Mouse (Mus musculus) neural tube, embryonic 13.5 days (tissue): Measurements from ENCODE around the gene Zscan29. TPM values are rescaled to one million over a fixed set of nuclear protein-coding genes. Genes with fewer than 3 reads are reported as not detected.
"Not testable (repeated sequence)": the region's sequence is repeated elsewhere in the genome, so short reads cannot be mapped to it uniquely, and the experiment has no call there.

ENCODE experiments used
- ATAC-seq: fragments of 200-750 bp; cut with Nextera tagmentation; 2 replicates; pipeline ENCODE4 v1.8.0; 2017; ENCODE audit warnings: low read depth, mild to moderate bottlenecking, moderate TSS enrichment, moderate library complexity
- H3K27ac ChIP-seq: fragments of 300-500 bp; sonication (generic); replicated peaks from 2 replicates; pipeline ENCODE4 v1.5.1; 2015; ENCODE audit warnings: moderate library complexity, mild to moderate bottlenecking, inconsistent platforms
- H3K27me3 ChIP-seq: fragments of 300-500 bp; sonication (generic); 2 replicates; pipeline ENCODE4 v1.6.1; 2015; ENCODE audit warnings: mild to moderate bottlenecking, inconsistent platforms
- H3K36me3 ChIP-seq: fragments of 300-500 bp; sonication (generic); 2 replicates; pipeline ENCODE4 v1.6.1; 2015; ENCODE audit warnings: mild to moderate bottlenecking, inconsistent platforms
- H3K4me1 ChIP-seq: fragments of 300-500 bp; sonication (generic); replicated peaks from 2 replicates; pipeline ENCODE4 v1.6.1; 2015; ENCODE audit warnings: inconsistent platforms
- H3K4me2 ChIP-seq: fragments of 300-500 bp; sonication (generic); 2 replicates; pipeline ENCODE4 v1.6.1; 2015; ENCODE audit warnings: inconsistent platforms, mild to moderate bottlenecking, moderate library complexity
- H3K4me3 ChIP-seq: fragments of 300-500 bp; sonication (generic); 2 replicates; pipeline ENCODE4 v1.5.1; 2015; ENCODE audit warnings: mild to moderate bottlenecking, inconsistent platforms
- H3K9ac ChIP-seq: fragments of 300-500 bp; sonication (generic); 2 replicates; pipeline ENCODE4 v1.6.1; 2015; ENCODE audit warnings: moderate library complexity, mild to moderate bottlenecking, inconsistent platforms
- H3K9me3 ChIP-seq: fragments of 300-500 bp; sonication (generic); 2 replicates; pipeline ENCODE4 v1.6.1; 2016; ENCODE audit warnings: inconsistent platforms
- WGBS: fragments of 180-500 bp; shearing (Covaris S2); methylation state at CpG from one replicate; pipeline ENCODE4 v1.1.7; 2015; 5-methylcytosine and 5-hydroxymethylcytosine counted together
- polyA plus RNA-seq: library from polyadenylated mRNA; unstranded; fragments of >200 nt; fragmentation: Nextera tagmentation; extraction: Ambion mirVana; gene quantifications from 2 replicates; pipeline ENCODE4 v1.2.1, GENCODE M21; 2015

The Zscan29 gene
- polyA plus RNA-seq, 1 experiment from 2014 or later: 8.4 TPM

- no peaks in the 10 kb centered on the region for H3K36me3 ChIP-seq
- H3K9ac ChIP-seq: no peak overlapping the region
- no peak for ATAC-seq
- no peaks in the 10 kb centered on the region for H3K4me1 ChIP-seq
- no peak overlapping the region for H3K27ac ChIP-seq
- no peak overlapping the region for H3K4me3 ChIP-seq
- no peaks in the 10 kb centered on the region for H3K9me3 ChIP-seq
- H3K4me2 ChIP-seq: no peak overlapping the region
- no peaks in the 10 kb centered on the region for H3K27me3 ChIP-seq
- 91% methylated on average over 1 of the region's 1 CpGs for WGBS
Observed at GRCm38 (mm10) chr2:121127536-121127935, 43.4 kb downstream of the Zscan29 start.

GRCm38 (mm10) chr2:121126302-121126701 lies 44.6 kb downstream of the Zscan29 start:
- 93% methylated on average over 5 of the region's 5 CpGs for WGBS
- ATAC-seq: not testable (repeated sequence)

GRCm38 (mm10) chr2:121119260-121119659 lies 51.7 kb downstream of the Zscan29 start:
- Histone ChIP-seq H3K4me1 (no peaks in the 10 kb centered on the region), H3K9me3 (no peaks in the 10 kb centered on the region), H3K36me3 (no peaks in the 10 kb centered on the region), H3K4me2 (no peak overlapping the region), H3K4me3 (no peak overlapping the region), H3K27ac (no peak overlapping the region), H3K27me3 (no peaks in the 10 kb centered on the region), H3K9ac (no peak overlapping the region)
- no peak for ATAC-seq
- WGBS: 93% methylated on average over 3 of the region's 3 CpGs

More at GRCm38 (mm10) chr2:121126302-121126701, 44.6 kb downstream of the Zscan29 start:
- not testable (repeated sequence) for H3K27me3 ChIP-seq, H3K4me3 ChIP-seq, H3K27ac ChIP-seq, H3K4me1 ChIP-seq, H3K36me3 ChIP-seq, H3K9ac ChIP-seq, H3K4me2 ChIP-seq, H3K9me3 ChIP-seq

GRCm38 (mm10) chr2:121115418-121115817 lies 55.5 kb downstream of the Zscan29 start:
- H3K27me3 ChIP-seq: no peaks in the 10 kb centered on the region
- H3K9me3 ChIP-seq: no peaks in the 10 kb centered on the region
- no peak for ATAC-seq
- no peaks in the 10 kb centered on the region for H3K36me3 ChIP-seq
- H3K9ac ChIP-seq: no peak overlapping the region
- no peak overlapping the region for H3K27ac ChIP-seq
- 96% methylated on average over 2 of the region's 2 CpGs for WGBS
- no peak overlapping the region for H3K4me3 ChIP-seq
- H3K4me2 ChIP-seq: no peak overlapping the region
- no peaks in the 10 kb centered on the region for H3K4me1 ChIP-seq

- no peak within 1 kb of the TSS for H3K4me3 ChIP-seq
Observed at GRCm38 (mm10) chr2:121109695-121110094, 61.2 kb downstream of the Zscan29 start, which contains the start of gene Tgm7. Tgm7 (minus strand) TSS chr2:121109795.

More at GRCm38 (mm10) chr2:121109695-121110094, 61.2 kb downstream of the Zscan29 start, which contains the start of gene Tgm7:
- WGBS: 84% methylated on average over 4 of the region's 4 CpGs
- Histone ChIP-seq H3K27me3 (no peaks in the 10 kb centered on the region), H3K36me3 (no peaks in the 10 kb centered on the region), H3K4me1 (no peaks in the 10 kb centered on the region), H3K4me2 (no peak within 1 kb of the TSS), H3K9me3 (no peaks in the 10 kb centered on the region), H3K9ac (no peak within 1 kb of the TSS), H3K27ac (no peak within 1 kb of the TSS)
- no peak for ATAC-seq

Other genes starting within 250 kb of the Zscan29 start
- gene Ubr1, start 200.4 kb downstream of the Zscan29 start, polyA plus RNA-seq: 32.6 and 33.6 TPM in 2 replicates
- 13.0 and 14.0 TPM in 2 replicates for gene Tmem62, start 194.1 kb downstream of the Zscan29 start, polyA plus RNA-seq
- 76.9 and 83.6 TPM in 2 replicates for gene Ccndbp1, start 162.7 kb downstream of the Zscan29 start, polyA plus RNA-seq
- 0.99 and 1.0 TPM in 2 replicates for gene Epb42, start 134.1 kb downstream of the Zscan29 start, polyA plus RNA-seq
- 0.33 and 0.68 TPM in 2 replicates for gene Tgm5, start 85.3 kb downstream of the Zscan29 start, polyA plus RNA-seq
- 0.08 TPM in 1 of 2 replicates, not detected in the other for gene Tgm7, start 61.3 kb downstream of the Zscan29 start, polyA plus RNA-seq
- 33.3 and 35.8 TPM in 2 replicates for gene Adal, start 30.7 kb downstream of the Zscan29 start, polyA plus RNA-seq
- 18.3 and 21.2 TPM in 2 replicates for gene Lcmt2, start 30.5 kb downstream of the Zscan29 start, polyA plus RNA-seq
- 49.6 and 57.0 TPM in 2 replicates for gene Tubgcp4, start 471 bp downstream of the Zscan29 start, polyA plus RNA-seq
- 151 and 181 TPM in 2 replicates for gene Trp53bp1, start 100.3 kb upstream of the Zscan29 start, polyA plus RNA-seq
- gene Map1a, start 118.5 kb upstream of the Zscan29 start, polyA plus RNA-seq: 17.6 and 21.8 TPM in 2 replicates
- 16.3 and 17.4 TPM in 2 replicates for gene Ppip5k1, start 184.3 kb upstream of the Zscan29 start, polyA plus RNA-seq
- 54.0 and 60.8 TPM in 2 replicates for gene Ckmt1, start 186.6 kb upstream of the Zscan29 start, polyA plus RNA-seq
- gene Strc, start 216.0 kb upstream of the Zscan29 start, polyA plus RNA-seq: not detected in 2 replicates
- 453 and 473 TPM in 2 replicates for gene Pdia3, start 242.7 kb upstream of the Zscan29 start, polyA plus RNA-seq
- 3.5 and 4.8 TPM in 2 replicates for gene Catsper2, start 242.7 kb upstream of the Zscan29 start, polyA plus RNA-seq